Mouse (Mus musculus) heart, adult 11 months (tissue): ENCODE results near the gene Tmem183a.
A peak's percentile ranks its signal among the peaks of the same experiment; 100 is the strongest.

Source experiments
- DNase-seq: peaks from one replicate; pipeline ENCODE4 v3.0.0; 2022

The Tmem183a gene

DNA sequence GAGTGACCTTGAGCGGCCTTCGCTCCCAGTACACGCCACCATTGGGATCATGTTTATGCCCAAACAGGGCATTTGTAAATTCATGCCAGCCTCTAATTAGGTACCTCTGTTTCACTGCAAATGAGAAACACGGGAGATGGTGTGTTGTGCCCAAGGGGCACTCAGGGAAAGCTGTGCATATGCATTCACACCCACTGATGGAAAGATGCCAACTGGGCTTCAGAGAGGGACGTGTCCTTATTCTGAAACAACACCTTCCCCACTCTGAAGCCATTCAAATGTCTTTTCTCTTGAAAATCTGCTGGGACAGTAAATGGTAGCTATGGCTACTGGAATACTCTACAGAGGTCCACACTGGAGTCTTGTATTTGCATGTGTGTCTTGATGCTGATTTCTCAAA, 43.5 kb downstream of the Tmem183a start:
- no peak for DNase-seq

DNA sequence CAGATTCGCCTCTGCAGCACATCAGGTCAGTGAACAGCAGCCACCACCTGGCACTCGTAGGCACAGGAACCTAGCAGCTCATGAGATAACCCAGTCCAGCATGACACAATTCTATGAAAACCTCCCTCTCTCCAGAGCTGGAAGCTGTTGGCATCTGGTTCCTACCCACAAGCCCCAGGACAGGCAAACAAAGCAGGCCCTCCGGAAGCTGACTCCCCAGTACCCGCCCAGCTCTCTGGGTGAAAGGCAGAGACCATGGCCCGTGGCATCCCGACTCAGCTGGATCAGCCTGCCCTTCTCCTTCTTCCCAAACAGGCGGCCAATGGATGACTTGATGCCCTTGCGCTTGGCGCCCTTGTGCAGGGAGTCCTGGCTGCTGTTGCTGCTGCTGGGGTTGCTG, 45.4 kb downstream of the Tmem183a start:
- no peak for DNase-seq

DNA sequence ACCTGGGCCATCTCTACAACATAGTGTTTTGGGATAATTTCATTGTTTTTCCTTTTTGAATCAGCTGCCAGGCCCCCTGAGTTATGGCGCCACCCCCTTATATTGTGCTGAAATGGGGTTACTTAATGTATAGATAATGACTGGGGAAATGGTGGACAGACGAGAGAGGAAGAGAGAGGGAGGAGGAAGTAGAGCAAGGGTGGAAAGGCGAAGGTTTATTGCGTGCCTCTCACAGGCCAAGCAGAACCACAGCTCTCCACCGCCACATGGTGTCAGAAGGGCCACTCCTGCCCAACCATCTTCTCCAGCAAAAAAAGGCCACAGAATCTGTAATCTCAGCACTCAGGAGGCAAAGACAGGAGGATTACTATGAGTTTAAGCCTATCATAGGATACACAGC, 46.6 kb downstream of the Tmem183a start:
- DNase-seq, result no peak

DNA sequence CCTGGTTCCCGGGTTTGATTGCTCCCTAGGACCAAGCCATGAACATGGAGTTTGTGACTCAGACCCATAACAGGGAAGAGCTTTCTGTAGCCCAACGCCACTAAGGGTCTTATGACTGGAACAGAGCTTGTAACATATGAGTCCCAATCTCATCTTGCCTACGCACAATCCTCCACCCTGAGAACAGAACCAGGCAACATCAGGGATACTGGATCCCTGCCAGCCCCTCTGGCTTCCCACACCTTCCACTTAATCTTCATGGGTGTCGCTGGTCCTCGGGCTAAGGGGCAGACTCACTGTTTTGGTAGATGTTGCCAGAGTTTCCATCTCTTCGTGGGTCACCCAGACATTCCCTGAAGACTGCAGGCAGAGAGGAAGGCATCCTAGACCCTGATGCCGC, 50.0 kb downstream of the Tmem183a start:
- DNase-seq, result no peak

DNA sequence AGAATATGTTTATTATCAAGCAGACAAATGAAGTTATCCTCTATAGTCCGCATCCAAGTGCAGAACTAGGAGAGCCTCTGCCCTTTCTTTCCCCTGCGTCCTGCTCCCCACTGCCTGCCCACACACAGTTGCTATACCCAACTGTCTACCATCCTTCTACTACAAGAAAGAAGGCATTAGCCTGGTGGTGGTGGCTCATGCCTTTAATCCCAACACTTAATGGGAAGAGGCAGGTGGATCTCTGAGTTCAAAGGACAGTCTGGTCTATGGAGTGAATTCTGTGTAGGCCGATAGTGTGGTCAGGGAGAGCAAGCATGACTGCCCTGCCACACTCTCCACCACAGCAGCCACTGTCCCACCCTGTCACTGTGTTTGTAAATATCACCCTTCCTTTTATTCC, 51.0 kb downstream of the Tmem183a start:
- no peak for DNase-seq

DNA sequence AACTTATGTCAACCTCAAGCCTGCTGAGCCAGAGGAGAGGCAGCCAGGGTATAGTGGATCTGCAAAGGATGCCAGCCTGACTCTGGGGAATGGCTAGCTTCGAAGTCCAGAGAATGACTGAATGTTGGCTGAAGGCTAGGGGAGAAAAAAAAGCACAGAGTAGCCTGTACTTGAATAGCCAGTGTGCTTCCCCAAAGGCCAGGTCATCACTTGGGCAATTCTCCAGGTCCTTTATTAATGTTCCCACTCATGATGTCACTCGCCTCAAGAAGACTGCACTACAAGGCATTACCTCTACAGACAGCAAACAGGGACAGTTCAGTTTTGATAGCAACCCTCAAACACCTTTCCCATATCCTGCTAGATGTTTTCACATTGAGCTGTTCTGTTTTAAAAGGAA, 51.5 kb downstream of the Tmem183a start:
- no peak for DNase-seq

DNA sequence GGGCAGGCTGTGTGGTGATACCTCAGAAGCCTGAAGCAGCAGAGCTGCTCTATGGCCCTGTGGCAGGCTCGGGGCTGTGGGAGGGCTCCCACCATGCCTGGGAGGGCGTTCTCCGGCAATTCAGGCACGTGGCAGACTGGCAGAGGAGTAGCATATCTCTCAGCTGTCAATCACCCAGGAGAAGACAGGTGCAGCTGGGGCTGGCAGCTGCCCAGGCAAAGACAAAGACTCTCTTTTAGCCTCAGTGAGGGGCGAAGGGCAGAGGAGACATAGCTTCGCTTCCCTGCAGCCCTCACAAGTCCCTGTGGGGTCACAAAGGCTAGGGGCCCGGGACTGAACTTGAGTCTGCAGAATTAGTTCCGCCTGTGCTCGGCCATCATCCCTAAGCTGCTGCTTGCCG, 54.4 kb downstream of the Tmem183a start:
- no peak for DNase-seq

DNA sequence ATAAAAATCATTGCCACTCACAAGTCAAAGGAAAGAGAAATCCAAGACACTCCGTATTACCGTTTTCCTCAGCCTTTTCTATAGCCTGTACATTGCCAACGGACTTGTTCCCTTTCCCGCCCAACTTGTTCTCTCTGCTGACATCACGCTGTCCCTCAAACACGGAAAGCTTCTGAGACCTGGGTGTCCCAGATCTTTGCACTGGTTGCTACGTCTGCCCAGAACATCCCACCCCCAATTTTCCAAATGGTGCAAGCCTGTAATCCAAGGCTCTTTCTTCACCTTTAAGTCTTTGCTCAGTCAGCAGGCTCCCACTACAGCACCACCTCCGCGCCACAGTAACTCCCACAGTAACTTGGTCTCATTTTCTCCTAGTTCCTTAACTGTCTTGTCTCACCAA, 56.8 kb downstream of the Tmem183a start:
- no peak for DNase-seq

DNA sequence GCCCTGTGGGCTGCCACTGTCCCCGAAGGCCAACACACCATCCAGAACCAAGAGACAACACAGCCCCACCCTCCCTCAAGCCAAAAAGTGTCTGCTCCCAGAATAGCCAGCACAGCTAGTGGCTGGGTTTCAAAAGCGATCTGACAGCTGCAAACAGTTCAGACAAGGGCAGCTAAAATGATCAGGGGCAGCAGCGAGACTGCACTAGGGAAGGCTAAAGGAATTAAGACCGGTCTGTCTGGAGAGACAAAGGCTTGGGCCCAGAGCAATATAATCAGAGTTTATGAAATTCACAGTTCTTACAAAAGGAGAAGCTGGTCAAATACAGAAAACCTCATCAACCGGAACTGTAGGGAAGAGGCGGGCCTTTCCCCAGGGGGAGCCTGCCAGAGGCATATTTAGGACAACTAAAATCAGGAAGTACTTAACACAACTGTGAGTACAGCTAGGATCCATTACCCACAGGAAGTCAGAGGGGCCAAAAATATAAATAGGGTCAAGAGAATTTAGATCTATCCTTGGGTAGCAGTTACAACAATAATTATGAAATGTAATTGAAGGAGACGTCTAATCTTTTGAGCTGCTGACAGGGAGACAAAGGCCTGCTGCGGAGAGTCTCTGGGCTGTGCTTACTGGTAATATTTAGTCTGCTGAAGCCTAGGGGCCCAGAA, 59.1 kb downstream of the Tmem183a start:
- peak; percentile 99 for DNase-seq

DNA sequence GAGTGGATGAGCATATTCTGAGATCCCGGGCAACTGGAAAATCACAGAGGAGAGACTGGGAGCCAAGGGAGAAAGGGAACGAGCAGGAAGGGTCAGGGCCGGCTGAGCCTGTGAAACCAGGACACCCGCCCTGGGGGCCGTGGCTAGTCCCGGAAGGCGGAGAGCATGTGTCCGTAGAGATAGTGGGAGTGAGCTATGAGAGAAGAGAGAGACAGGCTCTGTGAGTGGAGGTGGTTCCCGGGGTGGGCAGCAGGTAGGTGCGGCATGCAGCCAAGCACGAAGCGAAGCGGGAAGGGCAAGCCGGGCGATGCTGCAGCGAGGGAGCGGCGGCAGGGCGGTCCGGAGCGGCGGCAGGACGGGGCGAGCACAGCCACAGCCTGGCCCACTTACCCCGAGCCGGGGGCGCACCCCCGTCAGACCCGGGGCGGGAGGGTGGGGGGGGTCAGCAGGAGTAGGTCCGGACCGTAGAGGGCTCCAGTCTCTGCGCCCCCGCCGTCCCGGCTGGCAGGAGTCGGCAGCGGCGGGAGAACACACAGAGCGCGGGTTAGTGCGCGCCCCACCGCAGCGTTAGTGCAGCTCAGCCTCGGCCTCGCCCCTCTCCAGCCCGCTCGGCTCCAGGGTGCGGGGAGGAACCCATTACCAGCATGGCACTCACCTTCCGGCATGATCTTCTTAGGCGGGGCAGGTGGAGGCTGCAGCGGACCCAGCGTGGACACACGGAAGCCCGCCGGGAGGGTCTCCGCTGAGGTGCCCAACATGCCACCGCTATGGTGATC, 63.0 kb downstream of the Tmem183a start:
- peak; percentile 95 for DNase-seq

DNA sequence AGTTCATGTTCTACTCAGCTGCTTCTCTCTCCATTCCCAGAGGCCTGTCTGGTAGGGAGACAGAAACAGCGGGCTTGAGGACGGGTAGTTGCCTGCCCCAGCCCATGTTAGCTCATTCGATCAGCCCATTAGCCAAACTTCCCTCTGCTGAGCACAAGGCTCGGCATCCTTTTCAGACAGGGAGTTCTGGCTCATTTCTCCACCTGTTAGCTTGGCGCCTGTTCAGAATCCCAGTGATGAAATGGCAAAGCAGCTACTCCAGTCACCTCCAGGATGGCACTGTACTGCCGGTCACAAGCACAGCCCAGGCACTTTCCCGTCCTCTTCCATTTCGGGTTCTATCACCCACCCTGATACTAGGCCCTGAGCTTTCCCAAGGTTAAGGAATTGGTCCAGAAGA, 64.5 kb downstream of the Tmem183a start:
- DNase-seq, result no peak
